Mouse (Mus musculus) heart, embryonic 13.5 days (tissue): Measurements from ENCODE around the gene Iqgap2. TPM values are rescaled to one million over a fixed set of nuclear protein-coding genes. Genes with fewer than 3 reads are reported as not detected.

ENCODE experiments used
- ATAC-seq: fragments of 200-750 bp; cut with Nextera tagmentation; 2 replicates; pipeline ENCODE4 v1.8.0; 2017; ENCODE audit warnings: moderate TSS enrichment; ENCODE audit not compliant: insufficient number of reproducible peaks, low FRiP score, low TSS enrichment; ENCODE audit errors: extremely low read depth
- H3K27ac ChIP-seq: fragments of 300-500 bp; sonication (generic); replicated peaks from 2 replicates; pipeline ENCODE4 v1.5.1; 2015; ENCODE audit warnings: moderate library complexity, mild to moderate bottlenecking, inconsistent platforms
- H3K27me3 ChIP-seq: fragments of 300-500 bp; sonication (generic); replicated peaks from 2 replicates; pipeline ENCODE4 v1.6.1; 2015; ENCODE audit warnings: mild to moderate bottlenecking, inconsistent platforms
- H3K36me3 ChIP-seq: fragments of 300-500 bp; sonication (generic); 2 replicates; pipeline ENCODE4 v1.6.1; 2015; ENCODE audit warnings: mild to moderate bottlenecking, inconsistent platforms
- H3K4me1 ChIP-seq: fragments of 300-500 bp; sonication (generic); 2 replicates; pipeline ENCODE4 v1.6.1; 2015; ENCODE audit warnings: inconsistent platforms
- H3K4me2 ChIP-seq: fragments of 300-500 bp; sonication (generic); 2 replicates; pipeline ENCODE4 v1.6.1; 2015; ENCODE audit warnings: inconsistent platforms, mild to moderate bottlenecking, moderate library complexity
- H3K4me3 ChIP-seq: fragments of 300-500 bp; sonication (generic); 2 replicates; pipeline ENCODE4 v1.5.1; 2015; ENCODE audit warnings: moderate library complexity, mild to moderate bottlenecking, inconsistent platforms
- H3K9ac ChIP-seq: fragments of 300-500 bp; sonication (generic); 2 replicates; pipeline ENCODE4 v1.6.1; 2015; ENCODE audit warnings: inconsistent platforms, mild to moderate bottlenecking, moderate library complexity
- H3K9me3 ChIP-seq: fragments of 300-500 bp; sonication (generic); 2 replicates; pipeline ENCODE4 v1.6.1; 2016; ENCODE audit warnings: inconsistent platforms
- WGBS: fragments of 180-500 bp; shearing (Covaris S2); methylation state at CpG from one replicate; pipeline ENCODE4 v1.1.7; 2015; ENCODE audit warnings: mixed read lengths; 5-methylcytosine and 5-hydroxymethylcytosine counted together
- polyA plus RNA-seq: library from polyadenylated mRNA; unstranded; fragments of >200 nt; fragmentation: Nextera tagmentation; extraction: Ambion mirVana; gene quantifications from 2 replicates; pipeline ENCODE4 v1.2.1, GENCODE M21; 2015

Gene Iqgap2
- polyA plus RNA-seq, 1 experiment from 2014 or later = 3.6 TPM

DNA sequence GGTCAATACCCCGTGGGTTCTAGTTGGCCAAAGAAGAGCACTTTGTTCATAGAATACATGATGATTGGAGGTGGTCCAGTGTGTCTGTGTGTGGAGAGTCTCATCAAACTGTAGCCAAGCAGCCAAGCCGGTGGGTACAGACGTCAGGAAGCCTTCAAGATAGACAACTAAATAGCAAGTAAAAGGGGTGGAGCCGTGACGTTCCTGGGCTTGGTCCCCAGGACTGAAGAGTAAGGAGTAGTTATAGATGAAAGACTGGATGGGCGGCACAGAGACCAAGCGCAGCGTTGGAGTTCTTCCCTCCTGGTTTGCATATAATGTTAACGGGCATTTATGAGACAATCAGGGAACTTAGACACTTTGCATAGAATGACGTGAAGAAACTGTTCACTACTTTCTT lies 279.5 kb downstream of the Iqgap2 start:
- Histone ChIP-seq H3K27ac (peak overlapping the region; percentile 81), H3K27me3 (no peaks in the 10 kb centered on the region), H3K4me1 (peaks cover 84% of the 10 kb centered on the region), H3K4me3 (no peak overlapping the region), H3K36me3 (peaks cover 46% of the 10 kb centered on the region), H3K9me3 (no peaks in the 10 kb centered on the region), H3K9ac (no peak overlapping the region), H3K4me2 (peak overlapping the region; percentile 16; the same call in 1 of the 2 replicates)
- no peak for ATAC-seq
- 73% methylated on average over 10 of the region's 10 CpGs for WGBS

DNA sequence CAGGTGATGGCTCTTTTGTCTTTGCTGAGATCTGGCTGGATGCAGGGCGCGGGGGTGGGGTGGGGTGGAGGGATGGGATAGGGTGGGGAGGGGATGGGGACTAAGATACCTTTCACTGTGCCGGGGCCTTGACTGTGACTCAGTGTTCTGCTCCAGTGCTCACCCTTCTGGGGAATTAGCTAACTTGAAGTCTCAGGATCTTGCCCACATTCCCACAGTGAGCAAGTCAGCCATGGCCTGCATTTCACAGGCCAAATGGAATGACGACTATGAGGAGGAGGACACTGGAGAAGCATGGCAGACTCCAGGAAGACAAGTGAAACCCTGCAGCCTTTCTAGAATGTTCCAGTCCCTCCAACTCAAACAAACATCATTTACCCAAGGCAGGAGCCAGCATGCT lies 280.0 kb downstream of the Iqgap2 start:
- 74% methylated on average over 4 of the region's 4 CpGs for WGBS
- ATAC-seq = no peak
- Histone ChIP-seq H3K27ac (peak overlapping the region; percentile 81), H3K9ac (no peak overlapping the region), H3K4me3 (no peak overlapping the region), H3K4me2 (peak overlapping the region; percentile 44; the same call in 1 of the 2 replicates), H3K4me1 (peaks cover 86% of the 10 kb centered on the region), H3K36me3 (peaks cover 50% of the 10 kb centered on the region), H3K27me3 (no peaks in the 10 kb centered on the region), H3K9me3 (no peaks in the 10 kb centered on the region)

DNA sequence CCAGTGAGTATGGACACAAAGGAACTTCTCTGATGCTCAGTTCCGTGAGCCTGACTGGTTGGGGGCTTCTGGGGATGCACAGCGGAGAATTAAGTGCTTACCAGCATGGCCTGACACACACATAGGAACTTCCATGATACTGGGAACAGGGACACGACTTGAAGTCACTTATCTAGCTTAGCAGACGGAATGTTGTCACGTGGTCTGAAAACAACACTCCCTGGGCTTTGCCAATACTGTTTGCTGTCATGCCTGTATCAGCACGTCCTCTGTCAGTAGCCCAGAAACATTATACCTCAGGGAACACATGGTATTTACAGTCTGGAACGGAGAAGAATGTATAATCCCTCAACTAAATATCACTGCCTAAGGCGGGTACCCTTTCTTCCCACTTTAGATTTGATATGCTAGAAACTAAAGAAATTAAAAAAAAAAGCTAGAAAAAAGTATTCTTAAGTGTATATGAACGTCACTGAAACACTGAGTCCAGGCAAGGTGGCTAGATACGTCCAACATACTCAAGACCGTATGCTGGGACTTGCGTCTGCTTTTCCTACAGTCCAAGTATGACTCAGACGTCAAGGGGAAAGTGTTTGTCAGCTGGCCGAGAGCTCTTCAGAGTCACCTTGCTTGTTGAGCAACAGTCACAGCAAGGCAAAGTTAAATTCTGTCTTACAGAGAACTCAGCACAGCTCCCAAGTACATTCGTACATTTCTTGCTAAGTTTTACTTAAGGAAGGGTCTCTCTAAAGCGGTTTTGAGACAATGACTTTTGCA lies 280.7 kb downstream of the Iqgap2 start:
- WGBS = 38% methylated on average over 16 of the region's 16 CpGs
- peak; percentile 35; the same call in 1 of the 2 replicates for ATAC-seq
- no peaks in the 10 kb centered on the region for H3K27me3 ChIP-seq
- peaks cover 86% of the 10 kb centered on the region for H3K4me1 ChIP-seq
- H3K4me3 ChIP-seq = no peak overlapping the region
- peaks cover 57% of the 10 kb centered on the region for H3K36me3 ChIP-seq
- peak overlapping the region; percentile 44 for H3K4me2 ChIP-seq
- H3K9ac ChIP-seq = peak overlapping the region; percentile 8; the same call in 1 of the 2 replicates
- peak overlapping the region; percentile 81 for H3K27ac ChIP-seq
- H3K9me3 ChIP-seq = no peaks in the 10 kb centered on the region

DNA sequence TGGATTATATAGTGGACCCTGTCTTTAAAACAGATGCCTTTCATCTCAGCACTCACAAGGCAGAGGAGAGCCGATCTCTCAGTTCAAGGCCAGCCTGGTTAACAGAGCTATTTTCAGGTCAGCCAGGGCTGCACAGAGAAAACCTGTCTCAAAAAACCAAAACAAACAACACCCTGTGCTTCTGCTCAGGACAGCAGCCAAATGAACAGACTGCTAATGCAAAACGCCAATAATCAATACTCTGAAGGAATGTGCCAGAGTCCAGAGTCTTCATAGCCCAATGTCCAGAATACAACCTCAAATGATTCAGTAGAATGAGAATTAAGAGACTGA lies 282.7 kb downstream of the Iqgap2 start:
- no peak overlapping the region for H3K27ac ChIP-seq
- H3K36me3 ChIP-seq = peaks cover 71% of the 10 kb centered on the region
- ATAC-seq = no peak
- H3K27me3 ChIP-seq = no peaks in the 10 kb centered on the region
- 66% methylated on average over 2 of the region's 2 CpGs for WGBS
- H3K4me3 ChIP-seq = no peak overlapping the region
- H3K4me2 ChIP-seq = no peak overlapping the region
- peaks cover 73% of the 10 kb centered on the region for H3K4me1 ChIP-seq
- no peak overlapping the region for H3K9ac ChIP-seq
- no peaks in the 10 kb centered on the region for H3K9me3 ChIP-seq

DNA sequence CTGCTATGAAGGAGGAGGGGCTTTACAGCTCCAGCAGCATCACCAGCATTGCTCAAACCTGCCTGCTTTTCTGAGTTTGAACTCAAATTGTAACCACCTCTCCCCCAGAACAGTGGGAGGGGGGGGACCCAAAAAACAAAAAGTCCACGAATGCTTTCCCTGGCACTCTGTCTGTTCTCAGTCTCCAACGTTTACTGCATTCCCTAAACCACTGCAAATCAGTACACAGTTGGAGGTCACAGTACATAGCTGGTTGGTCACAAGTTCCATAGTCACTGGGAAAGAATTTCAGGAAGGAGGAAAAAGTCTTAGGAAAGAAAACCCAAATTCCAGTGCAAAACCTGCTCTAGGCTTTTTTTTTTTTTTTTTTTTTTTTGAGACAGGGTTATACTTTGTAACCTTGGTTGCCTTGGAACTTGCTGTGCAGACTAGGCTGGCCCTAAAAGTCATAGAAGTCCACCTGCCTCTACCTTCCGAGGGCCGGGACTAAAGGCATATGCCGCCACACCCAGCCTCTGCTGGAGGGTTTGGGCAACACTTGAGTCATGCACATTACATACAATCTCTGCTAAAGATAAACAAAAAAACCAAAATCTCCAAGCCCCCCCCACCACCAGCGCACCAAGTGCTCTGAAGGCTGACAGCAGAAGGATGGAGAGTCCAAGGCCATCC lies 283.2 kb downstream of the Iqgap2 start:
- Histone ChIP-seq H3K27ac (no peak overlapping the region), H3K36me3 (peaks cover 76% of the 10 kb centered on the region), H3K4me2 (no peak overlapping the region), H3K9ac (no peak overlapping the region), H3K27me3 (no peaks in the 10 kb centered on the region), H3K4me1 (peaks cover 73% of the 10 kb centered on the region), H3K4me3 (no peak overlapping the region), H3K9me3 (no peaks in the 10 kb centered on the region)
- no peak for ATAC-seq
- WGBS = 78% methylated on average over 6 of the region's 6 CpGs

DNA sequence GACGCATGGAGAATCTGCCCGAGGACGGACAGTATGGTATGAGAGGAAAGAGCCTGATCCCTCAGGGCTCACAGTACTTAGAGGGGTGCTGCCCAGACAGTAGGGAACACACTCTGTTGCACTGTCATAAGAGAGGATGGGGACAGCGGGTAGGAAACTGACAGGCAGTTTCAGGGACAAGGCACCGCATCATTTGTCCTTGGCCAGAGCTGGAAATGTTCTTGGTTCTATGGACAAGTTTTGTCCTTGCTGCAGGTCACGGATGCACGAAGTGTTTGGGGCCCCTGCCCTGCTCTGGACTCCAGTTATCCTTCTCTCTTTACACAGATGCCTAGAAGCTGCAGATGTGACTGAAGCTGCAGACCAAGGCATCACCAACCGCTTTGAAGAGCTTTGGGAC lies 284.7 kb downstream of the Iqgap2 start:
- peaks cover 60% of the 10 kb centered on the region for H3K4me1 ChIP-seq

DNA sequence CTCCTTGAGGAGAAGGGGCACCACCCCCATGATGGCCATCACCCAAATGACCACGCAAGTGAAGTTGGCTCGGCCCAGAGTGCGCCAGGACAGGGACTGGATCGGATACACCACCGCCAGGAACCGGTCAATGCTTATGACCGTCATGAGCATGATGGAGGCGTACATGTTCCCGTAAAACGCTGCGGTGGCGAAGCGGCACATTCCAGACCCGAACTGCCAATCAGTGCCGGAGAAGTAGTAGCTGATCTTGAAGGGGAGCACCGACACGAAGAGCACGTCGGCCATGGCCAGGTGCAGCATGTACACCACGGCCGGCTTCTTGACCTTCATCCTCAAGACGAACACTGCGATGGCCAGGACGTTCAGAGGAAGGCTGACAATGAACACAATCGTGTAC lies 287.4 kb downstream of the Iqgap2 start:
- Histone ChIP-seq H3K4me2 (no peak overlapping the region), H3K27ac (no peak overlapping the region), H3K4me3 (no peak overlapping the region), H3K9ac (no peak overlapping the region), H3K27me3 (no peaks in the 10 kb centered on the region), H3K4me1 (peaks cover 41% of the 10 kb centered on the region), H3K36me3 (peaks cover 86% of the 10 kb centered on the region), H3K9me3 (no peaks in the 10 kb centered on the region)
- ATAC-seq = no peak
- WGBS = 93% methylated on average over 25 of the region's 25 CpGs

More for the DNA sequence above, 284.7 kb downstream of the Iqgap2 start:
- ATAC-seq = no peak
- H3K36me3 ChIP-seq = peaks cover 80% of the 10 kb centered on the region
- WGBS = 82% methylated on average over 8 of the region's 8 CpGs
- H3K27ac ChIP-seq = no peak overlapping the region
- no peaks in the 10 kb centered on the region for H3K9me3 ChIP-seq
- no peak overlapping the region for H3K4me2 ChIP-seq
- H3K9ac ChIP-seq = no peak overlapping the region
- H3K4me3 ChIP-seq = no peak overlapping the region
- no peaks in the 10 kb centered on the region for H3K27me3 ChIP-seq

DNA sequence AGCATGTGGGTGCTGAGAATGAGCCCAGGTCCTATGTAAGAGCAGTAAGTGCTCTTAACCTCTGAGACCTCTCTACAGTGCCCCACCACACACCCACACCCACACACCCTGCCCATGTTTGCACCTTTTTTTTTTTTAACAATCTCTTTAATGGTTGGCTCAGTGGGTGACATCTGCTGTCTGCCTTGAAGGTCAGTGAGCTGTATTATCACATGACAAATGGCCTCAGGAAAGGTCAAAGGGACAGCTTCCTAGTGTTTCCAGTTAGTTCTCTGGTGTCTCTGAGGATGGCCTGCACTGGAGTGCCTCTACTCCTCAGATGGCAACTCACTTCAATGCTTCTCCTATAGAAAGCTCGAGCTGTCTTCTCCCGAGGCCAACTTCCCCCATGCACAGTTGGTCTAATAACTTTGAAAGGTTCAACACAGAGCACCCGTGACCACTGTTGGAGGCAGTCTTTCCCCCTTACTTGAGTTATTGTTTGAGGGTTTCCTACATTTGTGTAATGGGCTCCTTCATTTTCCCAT lies 291.8 kb downstream of the Iqgap2 start:
- H3K36me3 ChIP-seq = peaks cover 50% of the 10 kb centered on the region
- peaks cover 25% of the 10 kb centered on the region for H3K4me1 ChIP-seq
- no peak overlapping the region for H3K9ac ChIP-seq
- H3K27ac ChIP-seq = no peak overlapping the region
- no peak overlapping the region for H3K4me2 ChIP-seq
- H3K27me3 ChIP-seq = no peaks in the 10 kb centered on the region
- H3K9me3 ChIP-seq = no peaks in the 10 kb centered on the region
- no peak for ATAC-seq
- WGBS = 68% methylated on average over 3 of the region's 3 CpGs
- no peak overlapping the region for H3K4me3 ChIP-seq

DNA sequence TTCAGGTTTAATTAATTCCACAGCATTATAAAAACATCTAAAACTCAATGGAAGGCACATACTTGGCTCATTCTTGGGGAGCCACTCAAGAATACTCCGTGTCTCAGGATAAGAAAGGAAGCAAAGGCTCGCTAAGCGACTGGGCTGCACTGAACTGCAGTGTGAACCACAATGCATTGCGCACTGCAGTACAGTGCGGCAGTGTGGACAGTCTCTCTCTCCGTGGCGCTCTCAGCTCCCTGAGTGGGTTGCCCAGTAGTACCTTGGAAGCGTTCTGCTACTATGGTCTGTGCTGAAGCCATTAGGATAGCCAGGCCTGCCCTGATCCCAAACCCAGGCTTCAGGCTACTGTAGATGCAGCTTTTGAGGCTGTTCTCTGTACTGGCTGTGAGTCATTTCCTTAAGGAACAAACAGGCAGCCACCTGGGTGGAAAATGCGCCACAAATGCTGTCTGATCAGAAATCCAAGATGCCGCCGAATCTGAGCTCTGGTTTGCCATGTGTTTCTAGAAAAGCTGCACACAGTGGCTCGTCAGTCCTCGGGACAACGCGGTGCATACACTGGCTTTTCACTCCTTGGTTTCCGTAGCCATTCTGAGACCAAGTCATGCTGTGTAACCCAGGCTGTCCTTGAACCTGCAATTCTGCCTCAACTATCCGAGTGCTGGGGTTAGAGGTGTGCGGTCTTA lies 293.3 kb downstream of the Iqgap2 start:
- no peaks in the 10 kb centered on the region for H3K27me3 ChIP-seq
- H3K9ac ChIP-seq = no peak overlapping the region
- peaks cover 29% of the 10 kb centered on the region for H3K4me1 ChIP-seq
- no peak overlapping the region for H3K4me2 ChIP-seq
- 76% methylated on average over 18 of the region's 18 CpGs for WGBS
- peaks cover 34% of the 10 kb centered on the region for H3K36me3 ChIP-seq
- no peak for ATAC-seq
- no peak overlapping the region for H3K4me3 ChIP-seq
- H3K9me3 ChIP-seq = no peaks in the 10 kb centered on the region
- 0 out of 2 replicates have a peak overlapping the region, but pooled peaks have one; percentile 7 for H3K27ac ChIP-seq

DNA sequence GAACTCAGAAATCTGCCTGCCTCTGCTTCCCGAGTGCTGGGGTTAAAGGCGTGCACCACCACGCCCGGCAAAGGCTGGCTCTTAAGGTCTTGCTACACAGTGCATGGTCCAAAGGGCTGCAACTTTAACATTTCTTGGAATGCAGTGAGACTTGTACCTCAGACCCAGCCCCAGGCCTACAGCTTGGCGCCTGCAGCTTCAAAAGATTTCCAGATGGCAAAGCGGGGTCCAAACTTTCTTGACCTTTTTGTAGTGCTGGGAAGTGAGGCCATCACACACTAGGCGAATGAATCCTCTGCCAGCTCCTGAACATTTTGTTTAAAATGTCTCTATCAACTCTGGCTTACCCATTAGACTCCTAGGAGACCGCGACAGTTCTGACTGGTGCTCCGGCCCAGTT lies 294.1 kb downstream of the Iqgap2 start:
- no peaks in the 10 kb centered on the region for H3K9me3 ChIP-seq
- WGBS = 89% methylated on average over 10 of the region's 10 CpGs
- H3K27me3 ChIP-seq = no peaks in the 10 kb centered on the region
- no peak overlapping the region for H3K27ac ChIP-seq
- no peak overlapping the region for H3K4me2 ChIP-seq
- no peak overlapping the region for H3K4me3 ChIP-seq
- H3K4me1 ChIP-seq = peaks cover 33% of the 10 kb centered on the region
- H3K36me3 ChIP-seq = peaks cover 26% of the 10 kb centered on the region
- ATAC-seq = no peak
- no peak overlapping the region for H3K9ac ChIP-seq

DNA sequence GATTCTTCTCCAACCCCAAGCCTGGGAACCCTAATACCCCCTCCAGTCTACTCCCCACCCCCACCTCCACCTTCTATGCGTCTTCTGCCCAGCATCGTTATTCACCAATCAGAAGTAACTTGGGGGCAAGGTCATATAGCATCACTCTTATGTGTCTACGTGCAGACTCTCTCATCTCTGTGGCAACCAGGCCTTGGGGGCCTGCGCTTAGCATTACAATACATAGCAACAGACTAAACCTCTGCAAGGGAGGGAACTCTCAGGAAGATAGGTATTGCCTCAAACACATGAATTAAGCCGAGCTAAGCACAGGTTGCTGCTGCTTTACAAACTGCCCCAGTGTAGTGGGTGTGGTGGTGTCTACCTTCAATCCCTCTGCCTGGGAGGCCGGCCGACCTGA lies 295.0 kb downstream of the Iqgap2 start:
- H3K9me3 ChIP-seq = no peaks in the 10 kb centered on the region
- 91% methylated on average over 7 of the region's 7 CpGs for whole genome bisulfite sequencing
- H3K4me3 ChIP-seq = no peak overlapping the region
- H3K4me1 ChIP-seq = peaks cover 35% of the 10 kb centered on the region
- H3K36me3 ChIP-seq = peaks cover 20% of the 10 kb centered on the region
- no peak overlapping the region for H3K4me2 ChIP-seq
- H3K27me3 ChIP-seq = no peaks in the 10 kb centered on the region
- no peak for ATAC-seq
- no peak overlapping the region for H3K9ac ChIP-seq
- no peak overlapping the region for H3K27ac ChIP-seq
